Mouse (Mus musculus) cerebellum, postnatal 25 days (tissue): ENCODE data around the gene Prrt2.

ENCODE experiments used
- DNase-seq, 2 experiments: peaks; one replicate each; pipeline ENCODE4 v3.0.0; 2021; ENCODE audit warnings: mixed read lengths in 2 of 2

The Prrt2 gene

GRCm38 (mm10) chr7:126999568-126999967 lies 21.4 kb downstream of the Prrt2 start:
- DNase-seq: no peak

- DNase-seq: no peak
Measured at GRCm38 (mm10) chr7:126996449-126996848, 24.6 kb downstream of the Prrt2 start.

DNA sequence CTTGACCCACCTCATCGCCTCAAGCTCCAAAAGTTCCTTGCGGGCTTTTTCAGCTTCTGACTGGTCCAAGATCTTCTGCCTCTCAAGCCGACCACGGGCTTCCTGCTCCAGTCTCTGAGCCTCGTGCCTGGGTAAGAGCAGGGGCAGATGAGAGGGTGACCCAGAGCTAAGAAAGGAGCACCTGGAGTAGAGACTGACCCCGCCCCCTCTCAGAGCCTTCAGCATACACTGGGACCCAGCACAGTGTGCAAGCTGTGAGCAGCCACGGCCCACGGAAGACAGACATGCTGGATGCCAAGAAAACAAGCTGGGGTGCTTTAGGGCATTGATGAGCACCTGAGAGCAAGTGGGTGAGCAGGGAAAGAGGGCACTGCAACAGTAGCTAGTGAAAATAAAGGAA lies 32.2 kb downstream of the Prrt2 start:
- DNase-seq: no peak

DNA sequence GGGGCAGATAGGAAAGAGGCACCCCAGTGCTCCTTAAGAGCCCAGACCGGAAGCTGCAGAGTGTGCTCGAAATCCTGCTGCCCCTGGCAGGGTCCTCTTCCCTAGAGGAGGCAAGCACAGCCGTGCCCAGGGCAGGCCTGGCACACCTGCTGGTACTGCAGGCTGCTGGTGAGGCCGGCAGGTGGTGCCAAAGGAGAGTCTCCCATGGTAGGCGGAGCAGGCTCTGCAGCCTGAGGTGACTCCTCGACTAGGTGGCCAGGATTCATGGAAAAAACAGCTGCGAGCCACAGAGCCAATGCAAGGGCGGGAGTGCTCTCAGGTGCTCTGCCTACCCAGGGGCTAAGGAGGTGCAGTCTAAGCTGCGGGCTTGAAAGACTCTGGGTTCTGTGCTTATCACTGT lies 34.7 kb downstream of the Prrt2 start:
- DNase-seq: peak; percentile 85 to 89

DNA sequence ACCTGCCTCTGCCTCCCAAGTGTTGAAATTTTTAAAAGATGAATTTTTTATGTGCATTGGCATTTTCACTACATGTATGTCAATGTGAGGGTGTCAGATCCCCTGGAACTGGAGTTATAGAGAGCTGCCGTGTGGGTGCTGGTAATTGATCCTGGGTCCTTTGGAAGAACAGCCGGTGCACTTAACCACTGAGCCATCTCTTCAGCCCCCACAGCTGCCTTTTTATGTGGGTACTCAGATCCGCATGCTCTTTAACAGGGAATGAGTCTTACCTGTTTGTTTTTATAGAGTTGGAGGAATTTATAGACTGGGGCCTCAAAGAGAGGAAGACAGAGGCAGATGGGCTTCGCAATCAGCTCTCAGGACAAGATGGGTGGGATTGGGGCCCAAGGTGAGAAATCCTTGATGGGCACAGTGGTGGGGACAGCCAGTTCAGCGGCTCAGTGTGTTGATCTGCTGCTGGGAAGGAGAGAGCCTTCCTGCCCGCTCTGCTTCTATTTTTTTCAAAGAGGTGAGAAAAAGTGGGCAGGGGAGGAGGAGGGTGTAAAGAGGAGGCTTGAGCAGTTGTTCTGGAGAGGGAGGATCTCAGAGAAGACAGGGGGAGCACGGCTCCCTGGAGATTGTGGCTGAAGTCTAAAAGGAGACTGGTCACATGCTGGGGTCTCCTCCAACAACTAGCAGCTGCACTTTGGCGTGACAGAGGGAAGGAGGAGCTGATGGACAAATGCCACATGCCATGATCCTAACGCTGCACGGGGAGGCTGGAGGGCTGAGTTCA lies 36.2 kb downstream of the Prrt2 start:
- DNase-seq: peak in 1 of 2 experiments; percentile 31

- DNase-seq: peak in 1 of 2 experiments; percentile 44
Measured at GRCm38 (mm10) chr7:126983113-126983512, 37.9 kb downstream of the Prrt2 start.

DNA sequence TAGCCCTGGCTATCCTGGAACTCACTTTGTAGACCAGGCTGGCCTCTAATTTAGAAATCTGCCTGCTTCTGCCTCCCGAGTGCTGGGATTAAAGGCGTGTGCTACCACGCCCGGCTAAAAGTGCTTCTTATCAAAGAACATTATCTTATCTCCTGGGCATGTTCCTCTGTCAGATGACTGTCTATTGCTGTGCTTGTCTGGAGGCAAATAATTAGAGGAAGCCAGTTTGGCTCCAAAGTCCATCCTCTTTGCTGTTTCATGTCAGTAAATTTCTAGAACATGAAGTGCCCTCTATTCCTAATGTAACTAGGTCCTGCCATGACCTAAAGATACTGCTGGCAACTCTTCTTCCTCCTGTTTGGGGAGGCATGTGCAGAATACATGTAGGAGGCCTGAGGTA lies 39.0 kb downstream of the Prrt2 start:
- DNase-seq: no peak

DNA sequence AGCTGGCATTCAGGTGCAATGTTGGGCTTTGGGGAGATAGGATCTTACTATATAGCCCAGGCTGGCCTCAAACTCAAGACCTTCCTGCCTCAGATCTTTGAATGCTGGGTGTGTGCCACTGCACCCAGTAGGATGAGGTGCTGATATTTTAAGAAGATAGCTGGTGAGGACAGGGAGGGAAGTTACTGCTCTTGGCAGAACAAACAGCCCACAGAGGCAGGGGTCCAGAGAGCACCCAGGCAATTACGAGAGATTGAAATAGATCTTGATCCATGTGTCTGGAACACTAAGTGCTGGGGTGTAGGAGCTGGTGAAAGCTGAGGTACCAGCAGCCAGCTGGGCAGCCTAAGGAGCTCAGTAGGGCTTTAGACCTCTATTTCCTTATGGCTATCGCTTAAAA lies 39.4 kb downstream of the Prrt2 start:
- DNase-seq: no peak

DNA sequence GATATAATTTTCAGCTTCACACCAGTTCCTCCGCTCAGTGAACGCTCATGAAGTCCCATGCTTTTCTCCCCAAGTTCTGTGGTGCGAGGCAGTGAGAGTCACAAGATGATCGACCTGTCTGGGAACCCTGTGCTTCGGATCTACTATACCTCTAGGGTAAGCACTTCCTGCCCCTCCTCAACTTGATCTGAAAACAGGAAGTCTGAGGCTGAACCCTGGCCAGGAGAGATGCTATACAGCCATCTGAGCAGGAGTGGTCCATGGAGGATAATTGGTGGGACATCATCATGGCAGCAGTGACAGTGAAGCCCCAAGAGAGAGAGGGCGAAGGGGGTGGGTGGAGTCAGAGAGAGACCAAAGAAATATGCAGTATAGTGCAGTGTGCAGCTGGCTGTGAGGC lies 42.2 kb downstream of the Prrt2 start:
- DNase-seq: no peak

GRCm38 (mm10) chr7:126976878-126977459 lies 44.0 kb downstream of the Prrt2 start:
- no peak for DNase-seq

GRCm38 (mm10) chr7:126975950-126976866 lies 44.8 kb downstream of the Prrt2 start, which contains the start of gene Cdiptos:
Gene Cdiptos (minus strand): TSS chr7:126976098.
- DNase-seq: peak; percentile 97 to 99

GRCm38 (mm10) chr7:126975893-126975949 lies 45.3 kb downstream of the Prrt2 start, which contains the start of gene Cdipt:
Gene Cdipt (plus strand): TSS chr7:126975914.
- no peak for DNase-seq

DNA sequence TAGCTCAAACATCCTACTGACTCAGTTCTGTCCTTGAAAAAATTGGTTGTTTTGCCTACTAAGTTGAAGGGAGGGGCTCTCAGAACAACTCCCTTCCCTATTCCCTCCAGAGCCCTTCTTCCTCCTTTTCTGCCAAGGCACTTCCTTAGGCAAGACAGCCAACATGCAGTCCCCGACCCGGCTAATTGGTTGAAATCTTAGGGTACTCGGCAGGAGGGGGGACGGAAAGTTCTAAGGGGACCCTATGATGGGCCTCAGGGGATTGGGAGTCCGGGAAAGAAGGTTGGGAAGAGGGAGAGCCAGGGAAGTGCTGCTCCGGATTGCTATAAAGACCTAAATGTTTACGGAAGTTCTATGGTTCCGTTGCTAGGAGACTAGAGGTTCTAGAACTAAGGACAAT lies 45.5 kb downstream of the Prrt2 start:
- peak in 1 of 2 experiments; percentile 28 for DNase-seq
